Comparison of ENCODE assay signal across 9 mouse cellular contexts in the genomic region with DNA sequence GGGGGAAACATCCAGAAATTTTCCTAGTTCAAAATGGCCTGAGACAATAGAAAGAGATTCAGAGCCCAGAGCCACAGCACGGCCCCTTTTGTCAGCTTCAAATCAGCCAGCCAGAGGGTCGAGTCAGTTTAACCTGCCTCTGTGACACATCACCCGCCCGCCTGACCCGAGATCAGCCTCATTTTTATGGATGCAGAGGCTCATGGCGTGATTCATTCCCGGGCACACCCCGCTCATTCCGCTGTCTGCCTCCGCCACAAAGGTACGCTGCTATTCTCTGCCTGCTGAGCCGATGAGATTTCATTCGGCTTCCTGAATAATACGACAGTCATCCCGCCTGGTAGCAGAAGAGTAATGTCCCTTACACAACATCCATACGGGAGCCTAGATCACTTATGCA.
A peak's percentile ranks its signal among the peaks of the same experiment; 100 is the strongest.
DNase-seq lines count a peak whose midpoint lies in the region; ATAC-seq and TF ChIP-seq lines count a peak whose summit lies in the region.
"Had no signal": no experiment of that assay in that cellular context is flagged by ENCODE, and none has a peak within 500 bp of the region (broad histone marks: within the 10 kb centered on the region; RNA-seq: fewer than 3 reads in every experiment).

No protein-coding gene starts in this region.

- intact Hi-C loops in gastrocnemius, postnatal 14 days (cut with DNase I; ENCODE audit: low total_unique reads) = no loop called here

- no peak for ATAC-seq in kidney, embryonic 15.5 days (replicated peaks; ENCODE audit: low FRiP score)
- ATAC-seq in frontal cortex, adult (ENCODE audit: low TSS enrichment) = peak; percentile 42; the same call in 1 of the 2 replicates
- ATAC-seq in limb, embryonic 14.5 days (ENCODE audit: low FRiP score, low read depth) = no peak
- no peak for ATAC-seq in stomach, embryonic 15.5 days (ENCODE audit: insufficient read depth, low FRiP score, low read depth)
- no peak for ATAC-seq in erythroblast, adult 5-6 weeks (replicated peaks; ENCODE audit: low FRiP score, poor library complexity, severe bottlenecking)

- H3K4me3 ChIP-seq in kidney, embryonic 15.5 days (replicated peaks) = peak overlapping the region; percentile 37
- H3K4me3 ChIP-seq in limb, embryonic 14.5 days (replicated peaks; ENCODE audit: low read length) = peak overlapping the region; percentile 29
- peak overlapping the region; percentile 28 for H3K4me3 ChIP-seq in stomach, embryonic 15.5 days (replicated peaks)

- no peak for TF ChIP-seq POLR2A in limb, embryonic 14.5 days (IDR thresholded peaks at IDR 0.05; ENCODE audit: borderline replicate concordance, extremely low read depth, insufficient read depth, insufficient read length)

- WGBS in kidney, embryonic 15.5 days = 4% methylated on average over 16 of the region's 16 CpGs
- WGBS in limb, embryonic 14.5 days = 6% methylated on average over 16 of the region's 16 CpGs
- 18% methylated on average over 16 of the region's 16 CpGs for WGBS in stomach, embryonic 15.5 days

- H3K9me3 ChIP-seq in kidney, embryonic 15.5 days (replicated peaks) = no peaks in the 10 kb centered on the region
- H3K9me3 ChIP-seq in limb, embryonic 14.5 days (ENCODE audit: control insufficient read depth, low read length) = no peaks in the 10 kb centered on the region
- no peaks in the 10 kb centered on the region for H3K9me3 ChIP-seq in stomach, embryonic 15.5 days

- H3K4me1 ChIP-seq in kidney, embryonic 15.5 days = peaks cover 23% of the 10 kb centered on the region
- H3K4me1 ChIP-seq in limb, embryonic 14.5 days (ENCODE audit: control insufficient read depth, insufficient read depth, low read length) = peaks cover 9% of the 10 kb centered on the region; the same call in 1 of the 2 replicates
- peaks cover 5% of the 10 kb centered on the region; the same call in 1 of the 2 replicates for H3K4me1 ChIP-seq in stomach, embryonic 15.5 days

- H3K9ac ChIP-seq in kidney, embryonic 15.5 days = 0 out of 2 replicates have a peak overlapping the region, but pooled peaks have one; percentile 29
- peak overlapping the region; percentile 45 for H3K9ac ChIP-seq in limb, embryonic 14.5 days (ENCODE audit: low read depth, low read length, severe bottlenecking)
- H3K9ac ChIP-seq in stomach, embryonic 15.5 days = no peak overlapping the region

- no peak overlapping the region for H3K27ac ChIP-seq in kidney, embryonic 15.5 days
- H3K27ac ChIP-seq in limb, embryonic 14.5 days (replicated peaks; ENCODE audit: low read depth, low read length) = no peak overlapping the region
- no peak overlapping the region for H3K27ac ChIP-seq in stomach, embryonic 15.5 days
- H3K27ac ChIP-seq: macrophage had no signal

- no peak for DNase-seq in kidney, postnatal 10 days
- DNase-seq in adrenal gland, postnatal 36 days = peak; percentile 5 to 7
- DNase-seq in limb, embryonic 14.5 days (ENCODE audit: low spot score) = no peak
- DNase-seq in gastrocnemius, postnatal 14 days = no peak

- H3K27me3 ChIP-seq in kidney, embryonic 15.5 days = 0 out of 2 replicates have a peak, but pooled peaks cover 11% of the 10 kb centered on the region
- H3K27me3 ChIP-seq in limb, embryonic 14.5 days (ENCODE audit: control insufficient read depth, insufficient read depth, low read length) = no peaks in the 10 kb centered on the region
- 0 out of 2 replicates have a peak, but pooled peaks cover 3% of the 10 kb centered on the region for H3K27me3 ChIP-seq in stomach, embryonic 15.5 days (replicated peaks)

- H3K36me3 ChIP-seq in kidney, embryonic 15.5 days = no peaks in the 10 kb centered on the region
- no peaks in the 10 kb centered on the region for H3K36me3 ChIP-seq in limb, embryonic 14.5 days (ENCODE audit: control insufficient read depth, insufficient read depth, low read length)
- no peaks in the 10 kb centered on the region for H3K36me3 ChIP-seq in stomach, embryonic 15.5 days

- H3K4me2 ChIP-seq in kidney, embryonic 15.5 days = peak overlapping the region; percentile 69
- peak overlapping the region; percentile 60 for H3K4me2 ChIP-seq in limb, embryonic 14.5 days (replicated peaks; ENCODE audit: low read depth, low read length, severe bottlenecking)
- H3K4me2 ChIP-seq in stomach, embryonic 15.5 days = peak overlapping the region; percentile 51

Comparison
In these comparisons a context has a peak if more than half of its experiments do, and no peak if none do; other contexts are left out.
1. DNase-seq: peak in adrenal gland, postnatal 36 days (2 of 2); none in kidney, postnatal 10 days (single experiment), limb, embryonic 14.5 days (single experiment) and gastrocnemius, postnatal 14 days (single experiment).
2. Peak in every context shown above with its lines, with median percentiles within 50 percentile points of each other: H3K4me2 ChIP-seq and H3K4me3 ChIP-seq.